Mouse (Mus musculus) induced T-regulatory cell, adult 2 months (primary cell): ENCODE measurements around the gene Tut4.

Source experiments
- DNase-seq: peaks from one replicate; pipeline ENCODE4 v3.0.0-alpha.2; 2012; ENCODE audit warnings: low read depth

The Tut4 gene

DNA sequence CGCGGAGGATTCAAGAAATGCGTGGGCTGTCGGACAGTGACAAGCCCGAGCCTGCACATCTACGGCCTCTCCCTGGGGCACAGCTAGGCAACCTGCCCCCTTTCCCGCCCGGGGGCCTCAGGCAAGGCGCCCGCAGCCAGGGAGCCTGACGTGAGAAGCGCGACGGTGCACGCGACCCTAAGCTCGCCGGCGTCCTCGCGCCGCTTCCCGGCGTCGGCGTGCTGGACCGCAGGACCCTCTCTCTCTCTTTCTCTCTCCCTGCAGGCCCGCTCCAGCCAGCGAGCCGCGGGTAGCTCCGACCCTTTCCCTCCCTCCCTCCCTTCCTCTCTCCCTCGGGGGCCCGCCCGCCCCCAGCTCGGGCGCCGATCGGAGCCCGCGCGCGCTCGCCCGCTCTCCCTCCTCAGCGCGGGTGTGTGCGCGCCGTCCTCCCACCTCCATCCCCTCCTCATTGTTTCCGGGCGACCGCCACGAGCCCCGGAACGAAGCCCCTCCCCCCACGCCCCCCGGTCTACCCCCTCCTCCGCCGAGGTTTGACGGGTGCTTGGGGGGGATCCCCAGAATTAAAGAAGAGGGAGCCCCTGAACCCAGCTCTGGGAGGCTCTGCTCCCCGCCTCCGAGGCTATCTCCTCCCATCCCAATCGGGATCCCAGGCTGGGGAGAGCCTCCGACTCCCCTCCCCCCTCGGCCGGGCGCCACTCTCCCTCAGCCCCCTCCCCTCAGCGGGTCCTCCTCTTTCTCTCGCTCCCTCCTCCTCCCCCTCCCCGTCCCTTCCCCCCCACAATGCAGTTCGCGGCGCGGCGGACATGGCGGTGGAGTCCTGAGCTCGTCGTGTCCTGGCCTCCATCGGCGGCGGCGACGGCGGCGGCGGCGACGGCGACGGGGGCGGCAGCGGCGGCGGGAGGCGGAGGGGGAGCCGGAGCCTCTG, at the start of gene Tut4:
TSS of gene Tut4 (plus strand) at position 196 of the 925 bp plus-strand sequence.
- DNase-seq, result peak; percentile 87

DNA sequence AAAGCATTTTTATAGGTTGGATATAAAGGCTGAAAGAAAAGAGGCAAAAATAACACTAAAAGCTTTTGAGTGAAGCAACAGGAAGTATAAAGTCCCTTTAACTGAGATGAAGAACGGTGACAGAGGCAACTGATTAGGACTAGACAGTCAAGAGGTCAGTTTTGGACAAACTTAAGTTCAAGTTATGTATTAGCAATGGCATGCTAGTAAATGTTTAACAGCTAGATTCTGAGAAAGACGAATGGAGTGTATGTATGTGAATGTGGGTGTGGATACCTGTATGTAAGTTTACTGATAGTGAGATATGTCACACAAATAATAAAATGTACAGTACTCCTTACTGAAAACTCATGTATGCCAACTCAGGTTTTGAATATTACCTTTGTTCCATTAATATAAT, 34.6 kb upstream of the Tut4 start:
- DNase-seq, result no peak

DNA sequence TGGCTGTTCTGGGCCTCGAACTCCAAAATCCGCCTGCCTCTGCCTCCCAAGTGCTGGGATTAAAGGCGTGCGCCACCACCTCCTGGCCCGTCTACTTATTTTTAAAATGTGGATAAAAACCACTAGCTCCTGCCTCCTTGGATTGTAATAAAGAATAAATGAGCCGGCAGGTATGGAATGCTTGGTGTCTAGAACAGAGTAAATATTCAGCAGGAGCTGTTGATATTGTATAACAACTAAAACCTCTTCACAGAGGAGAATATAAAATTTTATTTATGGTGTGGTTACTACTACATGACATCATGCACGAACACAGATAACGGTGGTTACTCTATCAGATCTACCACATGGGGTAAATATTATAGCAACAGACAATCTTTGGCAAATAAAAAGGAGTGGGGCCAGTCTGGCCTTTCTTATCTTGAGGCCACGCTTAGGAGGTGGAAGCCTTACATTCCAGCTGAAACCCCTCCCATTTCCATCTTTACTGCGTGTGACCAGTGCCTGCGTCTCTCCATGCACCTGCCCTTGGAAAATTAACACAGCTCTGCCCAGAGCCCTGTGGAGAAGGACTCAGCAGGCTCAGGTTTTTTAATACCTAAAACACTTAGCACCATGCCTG, 31.4 kb upstream of the Tut4 start:
- DNase-seq, result no peak

DNA sequence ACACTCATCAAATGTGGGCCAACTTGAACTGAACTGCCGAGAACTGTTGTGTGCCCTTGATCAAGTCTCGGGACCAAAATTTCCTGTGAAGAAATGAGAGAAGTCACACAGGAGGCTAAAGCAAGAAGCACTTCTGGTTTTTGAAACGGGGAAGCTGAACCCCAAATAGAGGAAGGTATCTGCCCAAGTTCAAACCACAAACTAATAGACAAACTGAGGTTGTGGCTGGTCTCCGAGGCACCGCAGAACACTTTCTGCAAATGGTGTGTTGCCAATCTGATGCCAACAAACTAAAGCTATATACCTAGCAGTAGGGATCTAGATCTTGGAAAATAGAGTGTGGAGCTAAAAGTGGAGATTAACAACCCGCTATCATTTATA, 30.9 kb upstream of the Tut4 start:
- DNase-seq, result no peak

DNA sequence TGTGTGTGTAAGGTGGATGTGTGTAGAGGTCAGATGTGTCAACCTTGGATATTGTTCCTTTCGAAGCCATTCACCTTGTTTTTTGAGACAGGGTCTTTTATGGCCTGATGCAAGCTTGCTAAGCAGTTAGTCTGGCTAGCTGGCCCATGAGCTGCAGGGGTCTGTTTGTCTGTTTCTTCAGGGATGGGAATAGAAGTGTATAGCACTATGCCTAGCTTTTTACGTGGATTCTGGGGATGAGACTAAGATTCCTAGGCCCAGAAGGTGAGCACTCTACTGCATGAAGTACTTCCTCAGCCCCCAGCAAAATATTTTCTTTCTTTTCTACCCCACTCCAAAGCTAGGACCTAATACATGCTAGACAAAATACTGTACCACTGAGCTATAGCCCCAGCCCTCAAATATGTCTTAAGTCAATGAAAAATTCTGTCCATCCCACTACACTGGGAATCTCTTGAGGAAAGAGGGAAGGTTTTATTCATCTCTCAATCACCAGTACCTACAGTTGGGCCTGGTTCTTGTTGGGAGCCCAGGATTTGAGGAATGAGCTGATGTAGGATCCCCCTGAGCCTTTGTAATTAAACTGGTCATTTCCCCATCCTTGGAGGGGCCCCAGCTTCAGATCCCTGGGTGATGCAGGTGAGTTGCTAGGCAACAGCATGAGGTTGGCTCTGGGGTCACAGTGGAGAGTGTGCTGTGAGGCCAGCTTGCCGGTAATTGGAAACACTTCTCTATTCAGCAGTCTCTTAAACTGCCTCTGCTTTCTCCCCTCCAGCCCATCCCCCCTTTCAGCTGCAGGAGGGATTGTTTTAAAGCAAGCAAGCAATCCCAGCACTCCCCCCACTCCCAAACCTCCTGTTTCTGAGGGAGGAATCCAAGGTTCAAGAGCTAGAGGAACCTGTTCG, 28.3 kb upstream of the Tut4 start:
- DNase-seq, result no peak

DNA sequence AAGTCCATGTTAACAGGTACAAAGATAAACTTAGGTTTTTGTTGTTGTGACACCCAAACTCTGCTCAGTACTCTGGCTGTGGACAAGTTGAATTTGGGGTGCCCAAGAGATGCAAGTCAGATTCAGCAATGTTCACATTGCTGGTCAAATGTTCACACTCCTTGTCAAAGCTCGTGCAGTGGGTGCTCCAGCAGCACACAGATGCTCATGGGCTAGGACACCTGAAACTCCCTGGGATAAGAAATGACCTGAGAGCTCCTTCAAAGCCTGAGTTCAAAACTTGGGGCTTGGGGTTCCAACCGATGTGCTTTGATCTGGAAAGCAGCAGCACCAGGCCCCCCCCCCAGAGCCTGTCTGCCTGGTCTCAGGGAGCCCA, 27.7 kb upstream of the Tut4 start:
- DNase-seq, result no peak

DNA sequence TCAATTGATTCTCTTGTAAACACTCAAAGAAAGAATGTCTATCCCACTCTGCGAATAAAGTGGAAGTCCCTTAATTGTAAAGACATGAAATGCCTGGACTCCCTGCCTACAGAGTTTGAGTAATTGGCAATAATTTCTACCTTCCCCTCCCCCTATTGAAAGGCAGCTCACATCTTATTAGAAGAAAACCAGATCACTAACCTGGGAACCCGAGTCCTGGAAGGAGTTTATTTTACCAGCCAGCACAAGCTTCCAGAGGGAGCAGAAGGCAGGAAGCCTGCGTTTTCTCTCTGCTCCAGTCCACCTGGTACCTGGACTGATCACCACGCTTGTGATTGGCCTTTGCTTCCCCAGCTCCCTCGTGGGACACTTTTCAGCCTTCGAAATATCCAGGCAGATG, 25.9 kb upstream of the Tut4 start:
- no peak for DNase-seq

DNA sequence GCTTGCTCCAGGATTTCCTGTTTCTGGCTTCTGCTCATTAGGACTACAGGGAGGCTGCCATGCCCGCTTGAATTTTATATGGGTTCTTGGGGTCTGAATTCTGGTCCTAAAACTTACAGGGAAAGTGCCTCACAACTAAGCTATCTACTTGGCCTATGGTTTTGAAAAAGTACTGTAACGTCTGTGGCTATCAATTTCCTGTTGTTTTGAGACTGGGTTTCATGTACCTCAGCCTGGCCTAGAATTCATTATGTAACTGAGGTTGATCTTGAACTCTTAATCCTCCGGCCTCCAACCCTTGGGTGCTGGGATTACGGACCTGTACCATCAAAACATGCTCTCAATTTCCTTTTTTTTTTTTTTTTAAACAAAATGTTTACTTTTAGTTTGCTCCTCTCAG, 25.0 kb upstream of the Tut4 start:
- peak; percentile 36 for DNase-seq

DNA sequence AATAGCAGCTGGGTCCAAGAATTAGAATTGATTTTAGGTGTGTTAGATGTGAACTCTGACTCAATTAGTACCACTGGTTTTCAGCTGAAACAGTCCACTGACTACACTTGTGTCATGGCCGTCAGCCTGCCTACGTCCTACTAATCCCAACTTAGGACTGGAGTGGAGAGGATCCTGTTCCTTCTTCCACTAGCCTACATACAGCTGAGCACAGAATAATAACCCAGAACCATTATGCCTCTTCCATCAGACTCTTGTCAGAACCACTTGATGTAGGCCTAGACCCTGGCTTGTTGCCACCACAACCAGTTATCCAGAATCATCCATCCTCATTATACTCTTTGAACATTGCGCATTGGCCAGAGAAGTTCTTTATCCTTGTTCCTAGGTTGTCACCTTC, 24.4 kb upstream of the Tut4 start:
- no peak for DNase-seq

DNA sequence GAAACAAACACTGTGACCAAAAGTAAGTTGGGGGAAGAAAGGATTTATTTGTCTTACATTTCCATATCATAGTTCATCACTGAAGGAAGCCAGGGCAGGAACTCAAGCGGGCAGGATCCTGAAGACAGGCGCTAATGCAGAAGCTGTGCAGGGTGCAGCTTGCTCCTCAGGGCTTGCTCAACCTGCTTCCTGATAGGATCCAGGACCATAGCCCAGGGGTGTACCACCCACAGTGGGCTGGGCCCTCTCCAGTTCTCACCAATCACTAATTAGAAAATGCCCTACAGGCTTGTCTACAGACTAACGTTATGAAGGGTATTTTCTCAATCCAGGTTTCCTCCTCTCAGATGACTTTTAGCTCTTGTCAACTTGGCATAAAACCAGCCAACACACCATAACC, 23.6 kb upstream of the Tut4 start:
- DNase-seq, result no peak

DNA sequence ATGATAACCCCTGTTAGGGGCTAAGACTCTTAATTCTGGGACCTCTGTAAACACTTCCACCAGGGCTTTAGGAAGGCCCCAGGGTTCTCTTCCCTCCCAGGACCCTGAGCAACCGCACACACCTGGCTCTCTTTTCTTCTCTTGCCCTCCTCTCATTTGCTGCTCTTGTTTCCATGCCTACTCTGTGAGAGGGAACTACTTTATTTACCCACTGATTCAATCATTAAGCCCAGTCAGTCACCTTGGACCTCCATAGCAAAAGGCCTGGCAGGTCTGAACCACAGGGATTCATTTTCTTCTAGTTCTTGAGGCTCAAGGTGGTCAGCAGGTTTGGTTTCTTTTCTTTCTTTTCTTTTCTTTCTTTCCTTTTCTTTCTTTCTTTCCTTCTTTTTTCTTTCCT, 23.0 kb upstream of the Tut4 start:
- DNase-seq, result no peak

DNA sequence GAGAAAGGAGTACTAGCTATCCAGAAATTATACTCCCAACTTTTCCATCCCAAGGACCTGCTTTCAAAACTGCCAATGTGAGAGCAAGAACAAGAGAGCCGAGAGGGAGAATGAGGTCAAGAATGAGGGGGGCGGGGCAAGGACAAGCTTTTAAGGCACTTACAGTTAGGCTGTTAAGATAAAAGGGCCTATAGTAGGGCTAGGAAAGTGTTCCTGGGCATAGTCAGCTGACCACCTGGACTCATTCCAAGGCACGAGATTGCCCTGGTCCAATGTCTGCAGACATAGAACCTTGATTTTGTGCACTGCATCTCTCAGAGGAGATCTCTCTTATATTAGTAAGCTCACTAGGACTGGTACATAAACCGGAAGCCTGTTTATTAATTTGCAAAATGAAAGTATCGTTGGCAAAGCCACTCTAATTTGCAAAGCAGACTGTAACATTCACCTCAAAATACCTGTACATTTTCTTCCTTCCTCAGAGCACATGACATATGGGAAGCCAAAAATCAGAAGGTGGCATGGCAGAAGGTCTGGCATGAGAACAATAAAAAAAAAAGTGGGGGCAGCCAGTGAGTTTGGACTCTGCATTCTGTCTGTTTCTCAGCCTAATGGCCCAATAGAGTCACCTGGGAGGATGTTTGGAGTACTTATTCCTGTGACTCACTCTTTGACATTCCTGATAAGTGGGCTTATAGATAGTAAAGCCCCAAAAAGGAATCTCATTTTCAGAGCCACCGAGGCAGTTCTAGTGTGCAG, 21.0 kb upstream of the Tut4 start:
- DNase-seq, result no peak

DNA sequence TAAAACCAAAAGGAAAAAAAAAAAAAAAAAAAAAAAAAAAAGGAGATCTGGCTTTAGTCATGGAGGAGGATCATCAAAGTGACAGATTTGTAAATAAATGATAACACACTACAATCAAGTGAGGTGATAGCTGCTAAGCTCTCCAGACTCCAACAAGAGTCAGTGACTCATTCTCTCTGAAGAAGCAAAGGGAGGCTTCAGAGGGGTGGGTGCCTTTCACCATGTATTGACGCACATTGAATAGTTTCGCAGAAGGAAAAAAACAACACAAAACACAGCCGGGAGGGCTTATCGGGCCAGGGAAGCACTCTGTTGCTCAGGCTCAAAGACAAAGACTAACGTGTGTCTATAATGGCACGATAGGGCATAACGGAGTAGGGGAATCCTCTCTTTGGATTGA, 11.1 kb upstream of the Tut4 start:
- no peak for DNase-seq

DNA sequence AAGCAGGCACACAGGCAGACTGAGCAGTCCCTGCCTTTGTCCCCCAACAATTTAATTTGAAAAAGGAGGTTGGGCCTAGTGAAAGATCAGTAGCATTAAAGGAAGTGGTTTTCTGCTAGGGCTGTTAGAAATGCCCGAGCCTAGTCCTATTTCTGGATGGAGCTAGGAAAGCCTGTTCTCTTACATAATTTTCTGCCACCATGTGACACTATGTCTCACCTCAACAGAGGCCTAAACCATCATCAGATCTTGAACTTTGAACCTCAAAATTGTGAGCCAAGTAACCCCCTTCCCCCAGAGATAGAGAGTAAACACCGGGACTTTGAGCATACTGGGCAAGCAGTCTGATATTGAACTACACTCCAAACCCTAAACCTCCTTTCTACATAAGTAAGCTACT, 3.2 kb upstream of the Tut4 start:
- peak; percentile 28 for DNase-seq

DNA sequence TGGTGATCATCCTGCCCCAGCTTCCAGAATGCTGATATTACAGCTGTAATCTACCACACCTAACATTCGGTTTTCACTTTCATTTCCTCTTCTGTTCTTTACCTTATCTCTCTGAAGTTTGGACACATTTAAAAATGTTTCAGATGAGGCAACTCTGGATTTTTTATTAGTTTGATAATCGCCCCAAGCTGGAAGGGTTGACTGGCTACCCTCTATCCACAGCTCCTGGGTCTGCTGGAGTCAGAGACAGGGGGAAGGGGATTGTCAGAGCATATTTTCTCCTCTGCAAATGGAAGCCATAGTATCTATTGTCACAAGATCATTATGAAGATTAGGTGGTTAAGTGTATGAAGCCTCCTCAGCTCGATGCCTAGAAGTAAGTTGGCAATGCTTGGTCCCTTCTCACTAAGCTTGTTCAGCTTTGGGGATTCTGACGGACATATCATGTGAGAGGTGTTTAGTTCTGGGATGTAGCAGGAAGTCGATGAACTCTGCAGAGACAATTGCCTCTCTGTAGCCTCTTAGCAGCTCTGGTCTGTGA, 955 bp upstream of the Tut4 start:
- peak; percentile 69 for DNase-seq

DNA sequence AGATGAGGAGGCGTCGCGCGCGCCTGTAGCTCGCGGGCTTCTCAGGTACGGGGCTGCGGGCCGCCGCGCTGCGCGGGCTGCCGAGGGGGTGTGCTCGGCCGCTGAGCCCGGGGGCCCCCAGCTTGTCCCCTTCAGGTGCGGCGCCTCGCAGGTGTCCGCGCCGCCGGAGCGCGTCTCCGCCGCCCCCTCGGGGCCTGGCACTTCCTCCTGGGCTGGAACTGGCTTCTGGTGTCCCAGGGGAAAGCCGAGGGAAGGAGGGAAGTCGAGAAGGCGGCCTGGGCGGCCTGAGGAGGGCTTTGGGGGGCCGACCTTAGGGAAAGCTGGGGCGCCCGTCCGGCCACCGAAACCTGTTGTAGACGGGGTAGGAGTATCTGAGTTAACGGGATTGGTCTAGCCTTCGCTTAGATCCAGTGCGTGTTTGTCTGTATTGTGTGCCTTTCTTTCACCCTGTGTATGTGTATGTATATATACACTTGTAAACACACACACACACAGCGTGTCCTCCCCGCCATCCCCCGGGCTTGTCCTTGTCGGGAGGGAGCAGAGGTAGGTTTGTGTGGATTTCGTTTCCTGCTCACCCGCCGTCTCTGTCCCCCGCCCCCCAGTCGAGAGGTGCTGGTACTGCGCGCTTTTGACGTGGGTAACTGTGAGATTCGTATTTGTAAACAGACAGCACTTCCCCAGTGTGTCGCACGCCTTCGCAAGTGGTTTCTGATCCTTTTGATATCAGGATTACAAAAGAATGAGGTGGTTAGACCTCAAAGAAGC, 1.1 kb downstream of the Tut4 start:
- DNase-seq, result peak; percentile 96

DNA sequence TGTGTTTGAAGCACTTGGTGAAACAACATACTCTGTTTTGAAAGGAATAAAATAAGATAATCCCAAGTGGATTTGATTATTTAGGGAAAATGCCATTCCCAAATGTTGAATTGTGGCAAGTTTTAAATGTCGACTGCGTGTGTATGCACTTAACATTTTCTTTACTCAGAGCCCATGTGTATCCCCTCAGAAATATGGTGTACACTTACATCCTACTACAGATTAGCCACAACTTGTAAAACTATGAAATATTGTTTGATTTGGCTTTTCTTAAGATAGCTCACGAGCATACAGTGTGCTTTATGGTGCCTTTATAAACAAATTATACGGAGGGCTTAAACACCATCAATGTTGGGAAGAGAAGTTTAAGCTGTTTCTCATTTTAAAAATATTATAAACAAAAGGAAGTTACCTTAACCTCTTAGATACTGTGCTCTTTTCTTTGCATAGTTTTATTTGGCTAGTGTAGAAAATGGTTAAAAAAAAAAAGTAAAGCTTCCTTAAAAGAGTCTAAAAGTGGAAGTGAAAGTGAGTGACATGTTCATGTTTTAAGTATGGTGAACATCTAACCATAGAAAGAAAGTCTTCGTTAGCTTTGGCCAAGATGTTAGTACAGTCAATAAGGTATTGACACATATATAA, 2.2 kb downstream of the Tut4 start:
- DNase-seq, result peak; percentile 70

DNA sequence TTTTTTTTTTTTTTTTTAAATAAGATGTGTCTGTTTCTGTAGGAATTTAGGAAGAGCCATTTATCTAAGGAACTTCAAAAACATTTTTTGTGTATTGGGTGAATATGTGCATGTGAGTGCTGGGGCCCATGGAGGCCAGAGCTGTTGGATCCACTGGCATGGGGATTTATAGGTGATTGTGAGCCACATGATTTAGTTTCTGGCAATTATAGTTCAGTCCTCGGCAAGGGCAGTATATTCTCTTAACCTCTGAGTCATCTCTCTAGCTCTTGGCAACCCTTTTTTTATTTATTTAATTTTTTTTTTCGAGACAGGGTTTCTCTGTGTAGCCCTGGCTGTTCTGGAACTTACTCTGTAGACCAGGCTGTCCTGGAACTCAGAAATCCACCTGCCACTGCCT, 14.4 kb downstream of the Tut4 start:
- DNase-seq, result no peak

DNA sequence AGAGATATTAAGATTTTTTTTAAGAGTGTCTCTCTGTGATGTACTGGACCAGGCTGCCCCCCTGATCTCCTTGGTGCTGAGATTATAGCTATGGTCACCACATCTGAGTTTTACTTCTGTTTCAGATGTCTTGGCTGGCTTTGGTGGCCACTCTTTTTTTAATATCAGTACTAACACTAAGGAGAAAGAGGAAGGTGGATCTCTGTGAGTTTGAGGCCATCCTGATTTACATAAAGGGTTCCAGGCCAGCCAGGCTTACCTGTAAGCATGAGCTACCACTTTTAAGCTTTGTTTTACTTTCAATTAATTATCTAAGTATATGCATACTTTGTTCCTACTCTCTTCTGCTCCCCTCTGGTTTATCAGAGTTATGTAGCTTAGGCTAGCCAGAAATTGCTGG, 23.6 kb downstream of the Tut4 start:
- DNase-seq, result no peak

DNA sequence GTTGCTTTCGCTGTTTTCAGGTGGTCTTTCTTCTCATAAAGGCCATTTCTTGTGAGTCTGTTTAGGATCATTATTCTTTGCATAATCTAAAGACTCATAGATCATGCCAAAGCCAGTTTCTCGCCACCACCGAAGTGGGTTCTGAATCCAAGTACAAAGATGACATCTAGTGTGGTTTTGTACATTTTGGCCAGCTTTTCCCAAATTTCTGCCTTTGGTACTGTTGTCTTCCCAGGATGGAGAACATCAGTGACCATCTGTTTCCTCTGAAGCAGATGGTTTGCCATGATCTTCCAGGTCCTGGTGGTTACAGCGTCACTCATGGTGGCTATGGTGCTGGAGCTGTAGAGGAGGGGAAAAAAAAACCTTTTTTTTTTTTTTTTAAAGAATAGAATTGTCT, 25.0 kb downstream of the Tut4 start:
- no peak for DNase-seq
